Mouse (Mus musculus): Measurements from ENCODE around the gene Otulin. TPM values are rescaled to one million over a fixed set of nuclear protein-coding genes. Genes with fewer than 3 reads are reported as not detected.

Otulin gene
- polyA plus RNA-seq, 1 experiment from 2014 or later, result 31.7 TPM

GRCm38 (mm10) chr15:27506127-27506886 is 124.2 kb downstream of the Otulin start:
- peak; percentile 48 for ATAC-seq (ENCODE audit: insufficient read depth, low FRiP score, low read depth)

GRCm38 (mm10) chr15:27503801-27504730 is 126.4 kb downstream of the Otulin start:
- H3K27ac ChIP-seq, result peak overlapping the region; percentile 57; the same call in 1 of the 2 replicates

More at GRCm38 (mm10) chr15:27506127-27506886, 124.2 kb downstream of the Otulin start:
- Histone ChIP-seq H3K4me3 (replicated peaks) (no peak overlapping the region), H3K9ac (no peak overlapping the region), H3K27me3 (replicated peaks) (no peaks in the 10 kb centered on the region), H3K4me1 (peaks cover 24% of the 10 kb centered on the region), H3K27ac (peak overlapping the region; percentile 64; the same call in 1 of the 2 replicates), H3K9me3 (no peaks in the 10 kb centered on the region), H3K4me2 (no peak overlapping the region), H3K36me3 (no peaks in the 10 kb centered on the region)
- WGBS, result 42% methylated on average over 5 of the region's 5 CpGs

GRCm38 (mm10) chr15:27503221-27503620 is 127.3 kb downstream of the Otulin start:
- no peak for ATAC-seq (ENCODE audit: insufficient read depth, low FRiP score, low read depth)
- H3K27ac ChIP-seq, result no peak overlapping the region

More at GRCm38 (mm10) chr15:27503801-27504730, 126.4 kb downstream of the Otulin start:
- Histone ChIP-seq H3K27me3 (replicated peaks) (no peaks in the 10 kb centered on the region), H3K4me2 (no peak overlapping the region), H3K4me3 (replicated peaks) (no peak overlapping the region), H3K36me3 (no peaks in the 10 kb centered on the region), H3K4me1 (peaks cover 24% of the 10 kb centered on the region), H3K9me3 (no peaks in the 10 kb centered on the region), H3K9ac (no peak overlapping the region)
- ATAC-seq (ENCODE audit: insufficient read depth, low FRiP score, low read depth), result 0 out of 2 replicates have a peak, but pooled peaks have one; percentile 33
- 49% methylated on average over 20 of the region's 20 CpGs for WGBS

GRCm38 (mm10) chr15:27502338-27502737 is 128.2 kb downstream of the Otulin start:
- no peak for ATAC-seq (ENCODE audit: insufficient read depth, low FRiP score, low read depth)
- WGBS, result 73% methylated on average over 13 of the region's 13 CpGs
- Histone ChIP-seq H3K27ac (peak overlapping the region; percentile 21; the same call in 1 of the 2 replicates), H3K36me3 (no peaks in the 10 kb centered on the region), H3K4me1 (peaks cover 24% of the 10 kb centered on the region), H3K9me3 (no peaks in the 10 kb centered on the region), H3K4me3 (replicated peaks) (no peak overlapping the region), H3K9ac (no peak overlapping the region), H3K27me3 (replicated peaks) (no peaks in the 10 kb centered on the region), H3K4me2 (no peak overlapping the region)

More at GRCm38 (mm10) chr15:27503221-27503620, 127.3 kb downstream of the Otulin start:
- 50% methylated on average over 9 of the region's 9 CpGs for WGBS
- Histone ChIP-seq H3K9ac (no peak overlapping the region), H3K4me2 (no peak overlapping the region), H3K4me1 (peaks cover 24% of the 10 kb centered on the region), H3K36me3 (no peaks in the 10 kb centered on the region), H3K27me3 (replicated peaks) (no peaks in the 10 kb centered on the region), H3K4me3 (replicated peaks) (no peak overlapping the region), H3K9me3 (no peaks in the 10 kb centered on the region)

- no peaks in the 10 kb centered on the region for H3K9me3 ChIP-seq
- WGBS, result 85% methylated on average over 15 of the region's 15 CpGs
- no peaks in the 10 kb centered on the region for H3K36me3 ChIP-seq
- ATAC-seq (ENCODE audit: insufficient read depth, low FRiP score, low read depth), result no peak
- no peaks in the 10 kb centered on the region for H3K27me3 ChIP-seq (replicated peaks)
- H3K9ac ChIP-seq, result no peak overlapping the region
- no peak overlapping the region for H3K4me2 ChIP-seq
- H3K27ac ChIP-seq, result no peak overlapping the region
- peaks cover 16% of the 10 kb centered on the region; the same call in 1 of the 2 replicates for H3K4me1 ChIP-seq
- H3K4me3 ChIP-seq (replicated peaks), result no peak overlapping the region
Measured at GRCm38 (mm10) chr15:27500390-27500789, 130.1 kb downstream of the Otulin start.

- 83% methylated on average over 5 of the region's 5 CpGs for WGBS
- H3K4me1 ChIP-seq, result peaks cover 12% of the 10 kb centered on the region; the same call in 1 of the 2 replicates
- no peak for ATAC-seq (ENCODE audit: insufficient read depth, low FRiP score, low read depth)
- H3K4me2 ChIP-seq, result no peak overlapping the region
- no peak overlapping the region for H3K27ac ChIP-seq
- no peaks in the 10 kb centered on the region for H3K36me3 ChIP-seq
- no peaks in the 10 kb centered on the region for H3K9me3 ChIP-seq
- H3K9ac ChIP-seq, result no peak overlapping the region
- H3K27me3 ChIP-seq (replicated peaks), result no peaks in the 10 kb centered on the region
- H3K4me3 ChIP-seq (replicated peaks), result no peak overlapping the region
Measured at GRCm38 (mm10) chr15:27498078-27498477, 132.4 kb downstream of the Otulin start.

- Histone ChIP-seq H3K4me2 (no peak overlapping the region), H3K27ac (no peak overlapping the region), H3K36me3 (no peaks in the 10 kb centered on the region), H3K4me1 (peaks cover 12% of the 10 kb centered on the region; the same call in 1 of the 2 replicates), H3K27me3 (replicated peaks) (no peaks in the 10 kb centered on the region), H3K4me3 (replicated peaks) (no peak overlapping the region), H3K9me3 (no peaks in the 10 kb centered on the region), H3K9ac (no peak overlapping the region)
- peak; percentile 41; the same call in 1 of the 2 replicates for ATAC-seq (ENCODE audit: insufficient read depth, low FRiP score, low read depth)
- WGBS, result 61% methylated on average over 7 of the region's 7 CpGs
Measured at GRCm38 (mm10) chr15:27497300-27497997, 133.0 kb downstream of the Otulin start.

- Histone ChIP-seq H3K4me2 (no peak overlapping the region), H3K27me3 (replicated peaks) (no peaks in the 10 kb centered on the region), H3K4me3 (replicated peaks) (no peak overlapping the region), H3K4me1 (peaks cover 12% of the 10 kb centered on the region; the same call in 1 of the 2 replicates), H3K9me3 (no peaks in the 10 kb centered on the region), H3K9ac (no peak overlapping the region), H3K27ac (0 out of 2 replicates have a peak overlapping the region, but pooled peaks have one; percentile 31), H3K36me3 (no peaks in the 10 kb centered on the region)
- WGBS, result 81% methylated on average over 11 of the region's 11 CpGs
- ATAC-seq (ENCODE audit: insufficient read depth, low FRiP score, low read depth), result peak; percentile 85
Measured at GRCm38 (mm10) chr15:27496596-27497299, 133.7 kb downstream of the Otulin start.

GRCm38 (mm10) chr15:27495981-27496401 is 134.5 kb downstream of the Otulin start:
- WGBS, result 45% methylated on average over 5 of the region's 5 CpGs

GRCm38 (mm10) chr15:27493516-27493915 is 137.0 kb downstream of the Otulin start:
- H3K36me3 ChIP-seq, result no peaks in the 10 kb centered on the region
- ATAC-seq (ENCODE audit: insufficient read depth, low FRiP score, low read depth), result no peak
- peaks cover 20% of the 10 kb centered on the region for H3K4me1 ChIP-seq
- 47% methylated on average over 10 of the region's 10 CpGs for WGBS
- H3K4me2 ChIP-seq, result no peak overlapping the region
- no peaks in the 10 kb centered on the region for H3K9me3 ChIP-seq
- H3K27ac ChIP-seq, result no peak overlapping the region
- H3K27me3 ChIP-seq (replicated peaks), result no peaks in the 10 kb centered on the region
- H3K4me3 ChIP-seq (replicated peaks), result no peak overlapping the region
- no peak overlapping the region for H3K9ac ChIP-seq

More at GRCm38 (mm10) chr15:27495981-27496401, 134.5 kb downstream of the Otulin start:
- peaks cover 12% of the 10 kb centered on the region; the same call in 1 of the 2 replicates for H3K4me1 ChIP-seq
- ATAC-seq (ENCODE audit: insufficient read depth, low FRiP score, low read depth), result no peak
- H3K36me3 ChIP-seq, result no peaks in the 10 kb centered on the region
- no peak overlapping the region for H3K4me2 ChIP-seq
- H3K27ac ChIP-seq, result no peak overlapping the region
- no peak overlapping the region for H3K4me3 ChIP-seq (replicated peaks)
- no peaks in the 10 kb centered on the region for H3K27me3 ChIP-seq (replicated peaks)
- no peaks in the 10 kb centered on the region for H3K9me3 ChIP-seq
- no peak overlapping the region for H3K9ac ChIP-seq

GRCm38 (mm10) chr15:27492734-27493133 is 137.8 kb downstream of the Otulin start:
- Histone ChIP-seq H3K27me3 (replicated peaks) (no peaks in the 10 kb centered on the region), H3K4me2 (no peak overlapping the region), H3K36me3 (no peaks in the 10 kb centered on the region), H3K27ac (no peak overlapping the region), H3K9me3 (no peaks in the 10 kb centered on the region), H3K4me1 (peaks cover 28% of the 10 kb centered on the region), H3K4me3 (replicated peaks) (no peak overlapping the region), H3K9ac (no peak overlapping the region)
- 82% methylated on average over 1 of the region's 1 CpGs for WGBS
- ATAC-seq (ENCODE audit: insufficient read depth, low FRiP score, low read depth), result no peak
